Mouse (Mus musculus) v-Abl transformed pro-B cells (cell line): ENCODE results near the gene Atp5e.

ENCODE experiments used
- in situ Hi-C, 2 experiments: fragments of 400-800 bp; cut with MboI; formaldehyde crosslinking; loops; one replicate each; pipeline ENCODE4 v1.15.1; 2025; ENCODE audit not compliant: unreplicated experiment in 2 of 2

The Atp5e gene

DNA sequence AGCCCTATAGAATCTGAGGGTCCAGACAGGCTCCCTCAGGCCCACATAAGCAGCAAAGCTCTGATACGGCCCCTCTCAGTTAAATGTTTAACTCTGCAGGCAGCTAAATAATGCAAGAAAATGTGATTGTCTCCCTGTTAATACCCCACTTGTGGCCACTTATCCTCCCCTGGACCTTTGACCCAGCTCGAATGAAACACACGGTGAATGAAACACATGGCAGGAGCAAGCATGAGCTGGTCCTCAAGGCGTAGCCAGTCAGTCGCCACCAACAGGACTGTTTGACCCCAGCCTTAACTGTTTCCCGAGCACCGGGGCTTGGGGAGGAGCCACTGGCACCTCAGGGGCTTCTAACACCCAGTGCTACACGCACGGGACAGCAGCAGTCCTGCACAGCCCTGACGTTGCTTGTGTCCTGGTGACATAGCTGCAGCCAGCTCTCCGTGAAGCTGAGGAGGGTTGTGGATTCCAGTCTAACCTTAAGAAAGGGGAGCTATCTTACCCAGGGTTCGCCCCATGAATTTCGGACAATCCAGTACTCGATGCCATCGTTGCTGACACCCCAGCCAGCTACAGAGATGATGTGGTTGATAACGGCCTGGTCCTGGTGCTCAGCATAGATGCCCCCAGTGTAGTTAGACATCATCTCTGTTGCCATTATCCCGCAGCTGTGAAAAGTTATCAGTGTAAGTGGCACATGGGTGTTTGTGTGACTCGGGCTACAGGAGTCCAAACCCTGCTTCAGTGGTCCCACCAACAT is 35.6 kb downstream of the Atp5e start:
- in situ Hi-C loops = no loop called here

DNA sequence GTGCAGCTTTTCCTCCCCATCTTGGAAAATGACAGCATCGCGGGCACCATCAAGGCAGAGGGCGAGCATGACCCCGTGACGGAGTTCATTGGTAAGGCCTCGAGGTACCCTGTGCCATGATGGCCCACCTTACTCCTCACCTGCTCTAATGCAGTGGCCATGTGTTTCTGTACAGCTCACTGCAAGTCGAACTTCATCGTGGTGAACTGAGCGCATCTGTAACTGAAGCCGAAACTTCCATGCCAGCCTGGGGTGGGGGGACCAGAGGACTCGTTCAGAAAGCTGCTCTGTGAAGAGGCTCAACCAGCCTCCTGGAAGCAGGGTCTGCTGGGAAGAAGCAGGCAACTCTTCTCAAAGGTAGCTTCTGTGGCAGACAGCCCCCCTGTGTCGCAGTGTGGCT is 37.0 kb downstream of the Atp5e start:
- in situ Hi-C loops = no loop called here

DNA sequence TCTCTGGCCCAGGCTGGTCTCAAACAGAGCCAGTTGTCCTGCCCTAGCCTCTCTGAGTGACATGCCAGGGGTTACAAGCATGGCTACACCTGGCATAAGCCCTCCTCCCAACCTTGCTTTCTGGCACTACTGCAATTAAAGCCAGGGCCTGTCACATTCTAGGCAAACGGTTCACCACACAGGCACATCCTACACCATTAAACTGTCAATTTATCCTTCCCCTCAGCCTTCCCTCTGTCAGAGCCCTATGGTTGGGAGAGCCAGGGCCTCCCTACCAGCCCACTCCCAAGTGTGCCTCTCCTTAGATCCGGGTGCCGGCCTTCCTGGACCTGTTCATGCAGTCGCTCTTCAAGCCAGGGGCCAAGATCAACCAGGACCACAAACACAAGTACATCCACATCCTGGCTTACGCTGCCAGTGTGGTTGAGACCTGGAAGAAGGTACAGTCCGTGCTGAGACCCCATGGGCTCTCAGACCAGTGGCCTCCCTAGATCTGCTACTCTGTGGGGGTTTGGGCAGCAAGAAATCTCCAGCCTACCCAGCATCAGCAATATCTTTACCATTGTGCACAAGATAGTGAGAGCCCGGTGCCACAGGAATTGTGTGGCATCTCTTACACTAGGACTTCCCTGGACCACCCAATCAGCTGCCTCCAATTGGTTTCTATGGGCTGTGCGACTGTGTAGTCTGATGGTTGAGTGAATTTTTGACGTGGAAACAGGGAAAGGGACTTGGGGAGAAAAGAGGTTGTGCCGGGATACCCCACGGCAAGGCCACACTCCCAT is 39.4 kb downstream of the Atp5e start:
- in situ Hi-C loops = no loop called here

DNA sequence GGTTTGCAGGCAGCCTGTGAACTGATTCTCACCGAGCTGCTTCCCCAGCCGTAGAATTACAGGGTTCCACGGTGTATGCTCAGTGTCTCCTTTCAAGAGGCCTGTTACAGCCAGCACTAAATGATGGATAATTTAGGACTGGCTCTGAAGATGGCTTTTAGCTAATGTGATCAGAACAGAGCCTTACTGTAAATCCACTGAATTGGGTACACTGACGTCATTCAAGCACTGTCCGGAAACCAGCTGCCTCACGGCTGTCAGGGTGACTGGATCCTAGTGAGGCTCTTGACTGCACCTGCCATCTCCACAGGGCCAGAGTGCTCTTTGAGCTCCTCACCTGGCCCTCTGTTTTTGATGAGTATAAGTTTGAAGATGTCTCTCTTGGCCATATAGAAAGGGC is 42.8 kb downstream of the Atp5e start:
- in situ Hi-C loops = no loop called here

DNA sequence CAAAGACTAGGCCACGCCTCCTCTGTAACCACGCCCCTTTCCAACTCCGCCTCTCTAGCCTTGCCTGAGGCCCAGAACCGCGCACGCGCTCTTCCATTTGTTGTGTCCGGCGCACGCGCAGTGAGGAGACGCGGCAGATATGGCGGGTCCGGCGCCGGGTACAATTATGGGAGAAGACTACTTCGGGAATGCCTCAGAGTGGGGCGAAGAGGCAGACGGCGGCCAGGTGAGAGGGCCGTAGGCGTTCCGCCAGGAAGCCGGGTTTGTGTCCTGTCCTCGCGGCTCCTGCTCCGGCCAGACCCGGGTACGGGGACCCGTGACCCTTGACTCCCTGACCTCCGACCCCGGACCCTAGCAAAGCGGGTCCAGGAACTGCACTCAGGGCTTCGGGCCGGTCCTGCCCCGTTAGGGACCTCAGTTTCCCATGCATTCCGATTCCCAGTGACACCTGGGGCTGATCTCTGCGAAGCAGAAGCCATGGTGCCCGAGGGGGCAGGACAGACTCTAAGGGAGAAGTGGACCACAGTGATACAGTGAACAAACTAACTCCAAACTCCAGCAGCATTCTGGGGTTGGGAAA is 48.1 kb downstream of the Atp5e start, which contains the start of gene Nelfcd:
Gene Nelfcd (plus strand): TSS at position 74 of the 580 bp plus-strand sequence.
- in situ Hi-C loops = no loop called here

DNA sequence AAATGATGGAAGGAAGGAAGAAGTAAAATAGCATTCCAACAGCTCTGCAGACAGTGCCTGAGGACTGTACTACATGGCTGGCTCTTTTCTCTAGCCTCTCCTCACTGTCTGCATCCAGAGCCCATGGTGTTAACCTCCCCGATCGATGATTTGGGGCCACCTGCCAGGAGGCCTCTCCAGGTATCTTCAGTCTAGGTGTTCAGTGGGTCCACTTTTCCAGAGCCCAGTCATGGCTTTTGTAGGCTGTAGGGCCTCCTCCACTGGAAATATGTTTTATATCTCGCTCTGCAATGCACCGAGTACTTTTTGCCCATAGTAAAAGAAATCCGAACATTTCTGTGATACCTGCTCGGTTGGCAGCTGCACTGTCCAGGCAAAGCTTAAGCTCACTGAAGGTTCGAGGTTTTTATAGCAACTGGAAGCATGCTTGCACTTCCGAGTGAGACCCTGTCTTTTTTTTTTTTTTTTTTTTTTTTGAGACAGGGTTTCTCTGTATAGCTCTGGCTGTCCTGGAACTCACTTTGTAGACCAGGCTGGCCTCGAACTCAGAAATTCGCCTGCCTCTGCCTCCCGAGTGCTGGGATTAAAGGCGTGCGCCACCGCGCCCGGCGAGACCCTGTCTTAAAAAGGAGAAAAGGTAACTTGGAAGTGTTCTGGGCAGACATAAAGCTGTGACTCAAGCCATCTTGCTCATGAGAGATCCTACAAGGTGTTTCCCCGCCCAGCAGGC is 48.7 kb downstream of the Atp5e start:
- in situ Hi-C loops = no loop called here

DNA sequence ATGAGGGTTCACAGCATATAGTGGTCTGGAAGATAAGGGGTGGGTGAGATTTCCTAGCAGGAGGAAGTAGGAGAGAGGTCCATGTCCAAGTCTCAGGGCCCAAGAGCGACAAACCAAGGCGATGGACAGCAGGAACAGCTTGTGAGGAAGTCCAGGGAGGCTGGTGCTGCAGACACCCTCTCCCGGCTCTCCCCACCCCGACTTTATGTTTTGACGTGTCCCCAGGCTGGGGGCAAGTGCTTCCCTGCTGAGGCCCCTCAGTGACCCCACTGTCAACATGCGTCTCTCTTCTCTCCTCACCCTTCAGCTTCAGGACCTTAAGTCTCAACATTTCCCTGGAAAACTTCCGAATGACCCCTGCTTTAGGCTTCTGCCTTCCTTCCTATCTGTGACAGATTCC is 50.8 kb downstream of the Atp5e start:
- in situ Hi-C loops = loop anchor here in 1 of 2 experiments (5.0 kb wide), 2 partner anchors 71 to 96 kb away; no protein-coding TSS in a partner anchor
